Mouse (Mus musculus) liver, embryonic 14.5 days (tissue): ENCODE results near the gene Rab11fip5.

Source experiments
- CTCF ChIP-seq: IDR thresholded peaks from 2 replicates; pipeline ENCODE4 v1.5.1; 2016; ENCODE audit warnings: antibody characterized with exemption, low read depth, control low read depth
- EP300 ChIP-seq: IDR thresholded peaks from 2 replicates; pipeline ENCODE4 v1.6.1; 2016; ENCODE audit warnings: antibody characterized with exemption, low read depth

- TF ChIP-seq EP300 (no peak), CTCF (no peak)
Measured at GRCm38 (mm10) chr6:85293255-85294003, 81.0 kb downstream of the Rab11fip5 start.
